Mouse (Mus musculus) ES-E14 (cell line): ENCODE data around the gene Ltb4r2.

Source experiments
- HCFC1 ChIP-seq: IDR thresholded peaks from 2 replicates; pipeline ENCODE4 v1.6.1; 2012; ENCODE audit warnings: low read length, inconsistent platforms, borderline replicate concordance; ENCODE audit not compliant: insufficient read depth
- MAFK ChIP-seq: IDR thresholded peaks from 2 replicates; pipeline ENCODE4 v1.6.1; 2014; ENCODE audit warnings: mild to moderate bottlenecking, low read depth, low read length, inconsistent platforms; ENCODE audit not compliant: insufficient read depth
- ZC3H11A ChIP-seq: IDR thresholded peaks from 2 replicates; pipeline ENCODE4 v1.6.1; 2012; ENCODE audit warnings: low read depth, mild to moderate bottlenecking, inconsistent platforms, low read length, borderline replicate concordance

DNA sequence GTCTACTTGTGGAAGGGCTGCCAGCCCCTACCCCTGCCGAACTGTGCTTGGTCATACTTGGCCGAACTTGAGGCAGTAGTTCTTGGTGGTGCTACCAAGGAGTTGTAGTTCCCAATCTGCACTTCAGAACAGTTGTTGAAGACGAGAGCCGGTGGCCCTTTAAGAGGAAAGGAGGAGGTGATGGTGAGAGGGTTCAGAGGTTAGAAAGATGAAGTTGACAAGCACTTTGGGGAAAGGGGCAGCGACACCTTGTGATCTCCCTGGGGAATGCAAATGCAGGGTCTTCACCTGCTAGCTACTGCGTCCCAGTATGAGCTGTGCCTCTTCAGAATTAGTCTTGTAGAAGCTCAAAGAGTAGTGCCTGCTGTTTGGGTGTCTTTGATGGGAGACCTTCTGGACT lies 24.0 kb downstream of the Ltb4r2 start:
- TF ChIP-seq ZC3H11A (no peak), HCFC1 (no peak), MAFK (no peak)
